ENCODE assay signal across 13 mouse cellular contexts in genomic region chr19:22354037-22354541, GRCm38 (mm10).
DNase-seq lines count a peak whose midpoint lies in the region; ATAC-seq and TF ChIP-seq lines count a peak whose summit lies in the region.
"Had no signal": no experiment of that assay in that cellular context is flagged by ENCODE, and none has a peak within 500 bp of the region (broad histone marks: within the 10 kb centered on the region; RNA-seq: fewer than 3 reads in every experiment).

No protein-coding gene starts in this region.

- 44% methylated on average over 14 of the region's 14 CpGs for WGBS in kidney, embryonic 16.5 days
- WGBS in hindbrain, embryonic 14.5 days, result 56% methylated on average over 14 of the region's 14 CpGs

- no peak overlapping the region for H3K27ac ChIP-seq in kidney, embryonic 16.5 days (ENCODE audit: low read length)
- no peak overlapping the region for H3K27ac ChIP-seq in testis, adult 2 months (ENCODE audit: control insufficient read depth, insufficient read depth, low read depth, low read length)
- no peak overlapping the region for H3K27ac ChIP-seq in hindbrain, embryonic 14.5 days
- H3K27ac ChIP-seq: limb, embryonic 12.5 days had no signal

- ATAC-seq in kidney, embryonic 16.5 days (ENCODE audit: low FRiP score, low TSS enrichment), result peak; percentile 74
- ATAC-seq in hindbrain, embryonic 14.5 days (ENCODE audit: low FRiP score), result peak; percentile 64

- DNase-seq in kidney, postnatal 10 days, result no peak
- DNase-seq in testis, postnatal 14 days (ENCODE audit: low spot score), result no peak
- DNase-seq in hindbrain, embryonic 14.5 days (ENCODE audit: low spot score), result no peak
- DNase-seq in adipocyte (ENCODE audit: low spot score), result no peak
- no peak for DNase-seq in spleen, postnatal 36 days (ENCODE audit: low spot score in 2 of 2)
- no peak for DNase-seq in adrenal gland, adult 2 months
- DNase-seq: gastrocnemius, postnatal 14 days; kidney, postnatal 25 days; lung, embryonic 14.5 days; thymus, adult 18-20 months had no signal

- H3K9ac ChIP-seq in kidney, embryonic 16.5 days (replicated peaks; ENCODE audit: low read length), result no peak overlapping the region
- no peak overlapping the region for H3K9ac ChIP-seq in hindbrain, embryonic 14.5 days
- H3K9ac ChIP-seq: limb, embryonic 12.5 days; lung, embryonic 14.5 days had no signal

- no peaks in the 10 kb centered on the region for H3K27me3 ChIP-seq in kidney, embryonic 16.5 days (ENCODE audit: insufficient read depth, low read length)
- no peaks in the 10 kb centered on the region for H3K27me3 ChIP-seq in testis, adult 2 months (ENCODE audit: control insufficient read depth, insufficient read depth, low read length)
- no peaks in the 10 kb centered on the region for H3K27me3 ChIP-seq in hindbrain, embryonic 14.5 days (ENCODE audit: control insufficient read depth, insufficient read depth, low read length)
- H3K27me3 ChIP-seq: limb, embryonic 12.5 days had no signal

- TF ChIP-seq CTCF in testis, adult 2 months (IDR thresholded peaks at IDR 0.05; ENCODE audit: control insufficient read depth, insufficient read depth, insufficient replicate concordance, low read depth, low read length), result no peak

- H3K9me3 ChIP-seq in kidney, embryonic 16.5 days (ENCODE audit: low read length), result no peaks in the 10 kb centered on the region
- H3K9me3 ChIP-seq in hindbrain, embryonic 14.5 days (ENCODE audit: control insufficient read depth, low read length), result no peaks in the 10 kb centered on the region
- H3K9me3 ChIP-seq: limb, embryonic 12.5 days had no signal

- H3K4me2 ChIP-seq in kidney, embryonic 16.5 days (replicated peaks; ENCODE audit: low read depth, low read length), result no peak overlapping the region
- H3K4me2 ChIP-seq in hindbrain, embryonic 14.5 days (replicated peaks), result peak overlapping the region; percentile 15; the same call in 1 of the 2 replicates
- H3K4me2 ChIP-seq: limb, embryonic 12.5 days; lung, embryonic 14.5 days had no signal

- TF ChIP-seq POLR2A in testis, adult 2 months (IDR thresholded peaks at IDR 0.05; ENCODE audit: control insufficient read depth, low read depth, low read length), result no peak

- no peak overlapping the region for H3K4me3 ChIP-seq in kidney, embryonic 16.5 days (ENCODE audit: low read length)
- H3K4me3 ChIP-seq in testis, adult 2 months (ENCODE audit: control insufficient read depth, low read depth, low read length), result peak overlapping the region; percentile 23
- no peak overlapping the region for H3K4me3 ChIP-seq in hindbrain, embryonic 14.5 days (replicated peaks; ENCODE audit: low read length)
- H3K4me3 ChIP-seq: limb, embryonic 12.5 days had no signal

- no peaks in the 10 kb centered on the region for H3K4me1 ChIP-seq in kidney, embryonic 16.5 days (ENCODE audit: insufficient read depth, low read length)
- peaks cover 6% of the 10 kb centered on the region for H3K4me1 ChIP-seq in testis, adult 2 months (ENCODE audit: control insufficient read depth, insufficient read depth, low read length)
- H3K4me1 ChIP-seq in hindbrain, embryonic 14.5 days (replicated peaks; ENCODE audit: control insufficient read depth, insufficient read depth, low read length), result no peaks in the 10 kb centered on the region
- H3K4me1 ChIP-seq: limb, embryonic 12.5 days had no signal

- H3K36me3 ChIP-seq in kidney, embryonic 16.5 days (ENCODE audit: insufficient read depth, low read length), result no peaks in the 10 kb centered on the region
- no peaks in the 10 kb centered on the region for H3K36me3 ChIP-seq in testis, adult 2 months (ENCODE audit: control insufficient read depth, insufficient read depth, low read length)
- no peaks in the 10 kb centered on the region for H3K36me3 ChIP-seq in hindbrain, embryonic 14.5 days (replicated peaks; ENCODE audit: control insufficient read depth, insufficient read depth)
- H3K36me3 ChIP-seq: limb, embryonic 12.5 days had no signal
